Mouse (Mus musculus) hindbrain, embryonic 16.5 days (tissue): ENCODE measurements around the gene Arhgap40. TPM values are rescaled to one million over a fixed set of nuclear protein-coding genes. Genes with fewer than 3 reads are reported as not detected.

Experiments
- ATAC-seq: fragments of 200-750 bp; cut with Nextera tagmentation; 2 replicates; pipeline ENCODE4 v1.8.0; 2017; ENCODE audit warnings: moderate TSS enrichment, moderate library complexity
- H3K27ac ChIP-seq: fragments of 300-500 bp; sonication (generic); 2 replicates; pipeline ENCODE4 v1.5.1; 2014; ENCODE audit warnings: low read depth, mild to moderate bottlenecking, control low read depth, low read length, moderate library complexity
- H3K27me3 ChIP-seq: fragments of 300-500 bp; sonication (generic); replicated peaks from 2 replicates; pipeline ENCODE4 v1.6.1; 2014; ENCODE audit warnings: low read length; ENCODE audit not compliant: control insufficient read depth, insufficient read depth
- H3K36me3 ChIP-seq: fragments of 300-500 bp; sonication (generic); 2 replicates; pipeline ENCODE4 v1.6.1; 2014; ENCODE audit warnings: mild to moderate bottlenecking, low read length, moderate library complexity, mixed read lengths; ENCODE audit not compliant: control insufficient read depth, insufficient read depth
- H3K4me1 ChIP-seq: fragments of 300-500 bp; sonication (generic); 2 replicates; pipeline ENCODE4 v1.6.1; 2014; ENCODE audit warnings: low read depth, low read length; ENCODE audit not compliant: control insufficient read depth, insufficient read depth
- H3K4me2 ChIP-seq: fragments of 300-500 bp; sonication (generic); 2 replicates; pipeline ENCODE4 v1.6.1; 2014; ENCODE audit warnings: mild to moderate bottlenecking, low read length, control low read depth, moderate library complexity
- H3K4me3 ChIP-seq: fragments of 300-500 bp; sonication (generic); 2 replicates; pipeline ENCODE4 v1.5.1; 2014; ENCODE audit warnings: mild to moderate bottlenecking, low read length, control low read depth, moderate library complexity
- H3K9ac ChIP-seq: fragments of 300-500 bp; sonication (generic); 2 replicates; pipeline ENCODE4 v1.6.1; 2014; ENCODE audit warnings: low read depth, mild to moderate bottlenecking, control low read depth, low read length, moderate library complexity
- H3K9me3 ChIP-seq: fragments of 300-500 bp; sonication (generic); 2 replicates; pipeline ENCODE4 v1.6.1; 2014; ENCODE audit warnings: mild to moderate bottlenecking, low read length, moderate library complexity; ENCODE audit not compliant: control insufficient read depth
- WGBS: fragments of 180-500 bp; shearing (Covaris S2); extraction: QIAGEN DNeasy Blood & Tissue Kit; methylation state at CpG from one replicate; pipeline ENCODE4 v1.1.7; 2014; 5-methylcytosine and 5-hydroxymethylcytosine counted together
- polyA plus RNA-seq: library from polyadenylated mRNA; unstranded; fragments of >200 nt; fragmentation: Nextera tagmentation; extraction: Ambion mirVana; gene quantifications from 2 replicates; pipeline ENCODE4 v1.2.1, GENCODE M21; 2015

Gene Arhgap40
- 0.69 and 1.1 TPM in 2 replicates for polyA plus RNA-seq

DNA sequence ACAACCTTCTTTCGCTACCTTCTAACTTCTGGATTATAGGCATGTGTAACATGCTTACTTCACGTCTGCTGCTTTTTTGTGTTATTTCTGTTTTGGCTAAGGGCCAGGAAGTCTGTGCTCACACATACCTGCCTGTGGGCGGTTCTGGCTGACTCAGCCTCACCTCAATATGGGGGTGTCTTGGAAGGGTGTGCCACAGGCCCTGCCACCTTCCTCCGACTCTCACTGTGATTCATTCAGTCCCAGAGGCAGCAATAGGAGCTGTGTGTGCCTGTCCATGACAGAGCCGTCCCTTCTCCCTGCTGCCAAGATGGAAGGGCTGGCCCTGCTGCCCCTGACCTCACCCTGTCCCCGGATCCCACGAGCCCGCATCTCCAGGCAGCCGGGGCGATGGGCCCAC lies at the start of gene Arhgap40:
Gene Arhgap40 (plus strand): TSS at position 269 of the 400 bp plus-strand sequence.
- Histone ChIP-seq H3K27me3 (no peaks in the 10 kb centered on the region), H3K4me1 (no peaks in the 10 kb centered on the region), H3K4me3 (no peak within 1 kb of the TSS), H3K36me3 (no peaks in the 10 kb centered on the region), H3K9ac (no peak within 1 kb of the TSS), H3K27ac (no peak within 1 kb of the TSS), H3K4me2 (no peak within 1 kb of the TSS), H3K9me3 (no peaks in the 10 kb centered on the region)
- WGBS = 86% methylated on average over 10 of the region's 10 CpGs
- no peak for ATAC-seq

- H3K4me2 ChIP-seq = no peak overlapping the region
- no peaks in the 10 kb centered on the region for H3K4me1 ChIP-seq
- H3K27me3 ChIP-seq = no peaks in the 10 kb centered on the region
- no peak overlapping the region for H3K9ac ChIP-seq
- ATAC-seq = no peak
- H3K27ac ChIP-seq = no peak overlapping the region
- peaks cover 22% of the 10 kb centered on the region for H3K36me3 ChIP-seq
- H3K9me3 ChIP-seq = no peaks in the 10 kb centered on the region
- 97% methylated on average over 1 of the region's 1 CpGs for WGBS
- no peak overlapping the region for H3K4me3 ChIP-seq
Measured at GRCm38 (mm10) chr2:158474159-158474558, 38.4 kb upstream of the Arhgap40 start.

DNA sequence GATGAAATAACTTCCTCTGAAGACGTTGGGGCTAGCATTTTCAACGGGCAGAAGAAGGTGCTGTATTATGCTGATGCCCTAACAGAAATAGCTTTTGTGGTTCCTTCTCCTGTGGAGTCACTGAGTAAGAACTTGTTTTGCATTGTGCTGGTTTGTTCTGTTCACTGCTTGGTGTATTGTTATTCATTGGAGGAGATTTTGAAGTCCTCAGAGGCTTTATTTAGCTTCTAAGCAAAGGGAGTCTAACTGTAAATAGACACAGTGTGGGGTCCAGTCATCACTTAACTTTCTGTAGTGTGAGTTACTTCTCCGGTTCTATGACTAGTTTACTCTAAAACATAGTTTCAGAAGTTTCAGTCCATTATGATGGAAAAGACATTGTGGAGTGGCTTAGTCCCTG lies 35.0 kb upstream of the Arhgap40 start:
- ATAC-seq = no peak
- no peak overlapping the region for H3K4me2 ChIP-seq
- peaks cover 21% of the 10 kb centered on the region; the same call in 1 of the 2 replicates for H3K36me3 ChIP-seq
- 67% methylated on average over 3 of the region's 3 CpGs for WGBS
- no peak overlapping the region for H3K9ac ChIP-seq
- H3K9me3 ChIP-seq = no peaks in the 10 kb centered on the region
- H3K27me3 ChIP-seq = no peaks in the 10 kb centered on the region
- no peak overlapping the region for H3K27ac ChIP-seq
- no peaks in the 10 kb centered on the region for H3K4me1 ChIP-seq
- H3K4me3 ChIP-seq = no peak overlapping the region

- H3K36me3 ChIP-seq = peaks cover 22% of the 10 kb centered on the region
- 89% methylated on average over 5 of the region's 5 CpGs for WGBS
Measured at GRCm38 (mm10) chr2:158498457-158498856, 14.1 kb upstream of the Arhgap40 start.

DNA sequence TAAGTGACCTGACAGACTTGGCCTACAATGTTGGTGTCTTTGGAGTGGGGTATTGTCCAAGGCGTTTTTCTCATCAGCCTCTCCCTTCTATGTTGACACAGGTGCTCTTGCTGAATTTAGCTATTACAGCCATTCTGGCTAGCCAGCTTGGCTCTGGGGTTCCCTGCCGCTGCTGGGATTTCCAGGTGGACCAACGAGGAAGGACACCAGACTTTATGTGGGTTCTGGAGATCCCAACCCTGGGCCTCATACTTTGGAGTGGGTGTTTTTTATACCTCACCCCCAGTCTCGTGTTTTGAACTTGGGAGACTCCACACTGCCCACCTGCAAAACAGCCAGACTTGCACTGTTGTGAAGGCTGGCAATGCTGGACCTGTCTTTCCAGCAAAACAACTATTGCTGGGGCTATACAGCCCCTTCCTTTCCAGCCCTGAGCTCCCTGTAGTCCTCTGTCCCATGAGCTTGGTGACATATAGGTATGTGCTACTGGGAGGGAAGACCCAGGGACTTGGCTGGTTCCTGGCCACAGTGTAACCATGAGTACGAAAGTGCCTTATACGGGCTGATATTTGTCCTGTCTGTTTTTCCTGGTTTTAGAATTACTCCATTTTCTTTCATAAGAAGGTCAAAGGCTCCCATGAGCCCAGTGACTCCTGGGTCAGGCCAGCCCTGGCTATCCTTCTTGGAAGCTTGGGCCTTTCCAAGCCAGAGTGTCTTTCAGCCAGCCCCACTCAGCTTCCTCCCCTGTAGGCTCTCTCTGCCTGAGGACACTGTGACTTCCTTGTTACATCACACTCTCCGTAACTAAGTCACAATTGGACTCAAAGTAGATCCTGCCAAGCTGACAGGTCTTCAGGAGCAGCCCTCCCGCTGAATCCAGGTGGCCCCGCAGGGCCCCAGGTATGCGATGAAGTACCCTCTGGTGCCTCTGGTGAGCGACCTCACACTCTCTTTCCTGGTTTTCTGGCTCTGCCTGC lies 10.5 kb upstream of the Arhgap40 start, which contains the start of gene Adig:
Gene Adig (plus strand): TSS at position 777 of the 977 bp plus-strand sequence.
- Histone ChIP-seq H3K27ac (no peak within 1 kb of the TSS), H3K9ac (no peak within 1 kb of the TSS), H3K4me1 (no peaks in the 10 kb centered on the region), H3K36me3 (peaks cover 11% of the 10 kb centered on the region; the same call in 1 of the 2 replicates), H3K9me3 (no peaks in the 10 kb centered on the region), H3K4me2 (no peak within 1 kb of the TSS), H3K27me3 (no peaks in the 10 kb centered on the region), H3K4me3 (no peak within 1 kb of the TSS)
- no peak for ATAC-seq
- WGBS = 75% methylated on average over 11 of the region's 11 CpGs

More at GRCm38 (mm10) chr2:158498457-158498856, 14.1 kb upstream of the Arhgap40 start:
- no peak overlapping the region for H3K4me2 ChIP-seq
- H3K4me1 ChIP-seq = no peaks in the 10 kb centered on the region
- no peak overlapping the region for H3K27ac ChIP-seq
- no peak overlapping the region for H3K9ac ChIP-seq
- ATAC-seq = peak; percentile 34; the same call in 1 of the 2 replicates
- no peak overlapping the region for H3K4me3 ChIP-seq
- H3K9me3 ChIP-seq = no peaks in the 10 kb centered on the region
- no peaks in the 10 kb centered on the region for H3K27me3 ChIP-seq

DNA sequence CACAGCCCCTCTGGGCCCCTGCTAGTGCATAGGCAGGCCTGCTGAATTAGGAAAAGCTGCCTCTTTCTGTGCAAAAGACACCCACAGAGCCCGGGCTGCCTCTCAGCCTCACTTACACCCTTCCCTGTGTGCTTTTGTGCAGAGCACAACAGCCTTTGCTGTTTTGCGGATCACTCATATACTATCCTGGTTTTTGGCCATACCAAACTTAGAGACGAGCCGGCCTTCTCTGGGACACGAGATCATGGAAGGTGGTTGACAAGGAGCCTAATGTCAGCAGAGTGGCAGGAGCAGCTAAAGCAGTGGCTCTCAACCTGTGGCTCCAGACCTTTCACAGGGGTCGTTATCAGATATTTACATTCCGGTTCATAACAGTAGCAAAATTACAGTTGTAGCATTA lies 9.4 kb upstream of the Arhgap40 start:
- 0 out of 2 replicates have a peak, but pooled peaks cover 3% of the 10 kb centered on the region for H3K36me3 ChIP-seq
- no peak overlapping the region for H3K9ac ChIP-seq
- no peaks in the 10 kb centered on the region for H3K9me3 ChIP-seq
- no peak overlapping the region for H3K4me3 ChIP-seq
- WGBS = 85% methylated on average over 7 of the region's 7 CpGs
- no peak for ATAC-seq
- H3K27ac ChIP-seq = no peak overlapping the region
- H3K4me1 ChIP-seq = no peaks in the 10 kb centered on the region
- no peaks in the 10 kb centered on the region for H3K27me3 ChIP-seq
- no peak overlapping the region for H3K4me2 ChIP-seq

DNA sequence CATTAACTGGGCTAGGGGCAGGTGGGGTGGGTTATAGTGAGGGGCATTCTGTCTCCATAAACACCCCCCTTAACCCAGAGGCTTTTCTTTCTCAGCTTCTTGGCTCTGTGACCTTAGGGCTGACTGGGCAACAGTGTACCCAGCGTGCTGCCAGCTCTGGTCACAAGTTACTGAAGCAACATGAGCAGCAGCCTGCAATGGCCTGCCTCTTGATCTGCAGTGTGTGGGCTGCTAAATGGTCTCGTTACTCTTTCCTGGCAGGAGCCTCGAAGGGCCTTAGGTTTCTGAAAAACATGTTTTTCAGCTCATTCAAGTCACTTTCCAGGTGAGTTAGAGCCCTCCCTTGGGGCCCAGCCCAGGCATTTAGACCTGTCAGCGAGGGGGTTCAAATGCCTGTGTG lies 8.9 kb upstream of the Arhgap40 start:
- Histone ChIP-seq H3K4me1 (no peaks in the 10 kb centered on the region), H3K36me3 (0 out of 2 replicates have a peak, but pooled peaks cover 2% of the 10 kb centered on the region), H3K4me2 (no peak overlapping the region), H3K27ac (no peak overlapping the region), H3K27me3 (no peaks in the 10 kb centered on the region), H3K4me3 (no peak overlapping the region), H3K9ac (no peak overlapping the region), H3K9me3 (no peaks in the 10 kb centered on the region)
- WGBS = 82% methylated on average over 4 of the region's 4 CpGs
- no peak for ATAC-seq

- H3K9ac ChIP-seq = no peak overlapping the region
- no peaks in the 10 kb centered on the region for H3K36me3 ChIP-seq
- no peak overlapping the region for H3K4me3 ChIP-seq
- H3K4me1 ChIP-seq = no peaks in the 10 kb centered on the region
- no peak overlapping the region for H3K4me2 ChIP-seq
- WGBS = 87% methylated on average over 5 of the region's 5 CpGs
- H3K27me3 ChIP-seq = no peaks in the 10 kb centered on the region
- H3K27ac ChIP-seq = no peak overlapping the region
- ATAC-seq = no peak
- no peaks in the 10 kb centered on the region for H3K9me3 ChIP-seq
Measured at GRCm38 (mm10) chr2:158506475-158506874, 6.1 kb upstream of the Arhgap40 start.

- no peaks in the 10 kb centered on the region for H3K36me3 ChIP-seq
- H3K27me3 ChIP-seq = no peaks in the 10 kb centered on the region
- no peaks in the 10 kb centered on the region for H3K9me3 ChIP-seq
- H3K27ac ChIP-seq = no peak overlapping the region
- no peak overlapping the region for H3K4me3 ChIP-seq
- H3K4me2 ChIP-seq = no peak overlapping the region
- H3K4me1 ChIP-seq = no peaks in the 10 kb centered on the region
- no peak for ATAC-seq
- H3K9ac ChIP-seq = no peak overlapping the region
- 95% methylated on average over 10 of the region's 10 CpGs for WGBS
Measured at GRCm38 (mm10) chr2:158507046-158507445, 5.5 kb upstream of the Arhgap40 start.
